Mouse (Mus musculus) left cerebral cortex, adult 18-20 months (tissue): Measurements from ENCODE around the gene Cc2d1a. TPM values are rescaled to one million over a fixed set of nuclear protein-coding genes. Genes with fewer than 3 reads are reported as not detected.

Experiments used
- DNase-seq, 2 experiments: peaks; one replicate each; pipeline ENCODE4 v3.0.0; 2021 to 2022; ENCODE audit warnings: low spot score in 2 of 2, mixed read lengths in 1 of 2
- microRNA-seq, 2 experiments: library from miRNA; unstranded; fragments of <30 nt; microRNA quantifications; one replicate each; pipeline ENCODE4 v1.2.0; 2021
- total RNA-seq, 2 experiments: library from RNA; stranded (reverse); gene quantifications; 2 replicates each; pipeline ENCODE4 v1.2.3; 2021

Gene Cc2d1a
- total RNA-seq, 2 experiments from 2014 or later = 47.1 to 55.6 TPM

GRCm38 (mm10) chr8:84105676-84106075 lies 42.1 kb downstream of the Cc2d1a start:
- DNase-seq = no peak

DNA sequence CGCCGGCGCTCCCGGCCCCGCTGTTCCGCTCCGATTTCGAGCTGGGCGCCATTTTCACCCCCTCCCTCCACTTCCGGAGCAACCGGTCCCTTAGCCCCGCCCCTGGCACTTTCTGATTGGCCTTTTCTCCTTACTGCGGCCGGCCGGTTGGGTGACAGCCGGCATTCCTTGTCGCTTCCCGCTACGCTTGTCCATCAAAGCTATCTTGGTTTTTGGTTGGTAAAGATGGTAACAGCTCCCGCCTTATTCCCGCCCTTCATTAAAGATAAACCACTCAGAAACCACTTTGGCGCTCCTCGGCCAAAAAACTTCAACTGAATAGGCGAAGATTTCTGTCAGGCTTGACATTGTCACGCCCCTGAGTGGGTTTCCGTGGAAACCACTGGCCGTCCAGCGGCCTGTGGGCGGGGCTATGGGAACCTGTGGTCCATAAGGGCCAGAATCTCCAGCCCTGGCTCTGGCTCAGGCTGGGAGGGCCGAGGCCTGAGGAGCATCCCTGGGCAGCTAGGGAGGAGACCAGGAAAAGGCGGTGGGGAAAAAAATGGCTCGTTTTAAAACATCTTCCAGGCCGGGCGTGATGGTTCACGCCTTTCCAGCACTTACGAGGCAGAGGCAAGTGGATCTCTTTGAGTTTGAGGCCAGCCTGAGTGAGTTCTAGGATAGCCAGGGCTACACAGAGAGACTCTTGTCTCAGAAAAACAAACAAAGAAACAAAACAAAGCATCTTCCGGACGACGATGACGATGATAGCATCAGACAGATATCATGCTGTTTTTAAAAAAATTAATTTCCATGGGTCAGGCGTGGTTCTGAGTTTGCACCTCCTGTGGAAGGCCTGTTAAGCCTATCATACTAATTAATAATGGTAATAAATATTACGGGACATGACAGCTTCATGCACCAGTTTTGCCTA lies 42.8 kb downstream of the Cc2d1a start, which contains the start of gene Dcaf15:
Gene Dcaf15, minus strand, starts transcription at position 72 of the 913 bp plus-strand sequence.
- DNase-seq = peak; percentile 98

- DNase-seq = peak in 1 of 2 experiments; percentile 44
Measured at GRCm38 (mm10) chr8:84104221-84104620, 43.5 kb downstream of the Cc2d1a start.

DNA sequence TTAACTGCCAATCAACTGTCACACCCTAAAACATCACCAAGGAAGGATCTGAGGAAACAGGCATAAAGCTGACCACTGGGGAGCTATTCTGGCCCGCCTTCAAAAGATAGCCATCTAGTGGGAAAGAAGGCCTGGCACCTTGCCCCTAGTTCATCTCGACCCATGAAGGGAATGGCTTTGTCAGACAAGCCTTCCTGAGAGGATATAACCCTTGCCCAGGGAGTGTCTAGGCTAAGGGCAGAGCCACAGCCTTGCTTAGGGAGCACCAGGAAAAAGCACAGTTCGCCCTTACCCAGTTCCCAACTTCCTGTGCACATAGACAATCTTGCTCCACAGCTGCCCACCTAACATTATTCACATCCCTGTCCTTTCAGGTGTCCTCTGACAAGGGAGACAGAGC lies 44.1 kb downstream of the Cc2d1a start:
- DNase-seq = no peak

- DNase-seq = no peak
Measured at GRCm38 (mm10) chr8:84101476-84102270, 46.1 kb downstream of the Cc2d1a start.

- no peak for DNase-seq
Measured at GRCm38 (mm10) chr8:84098376-84098775, 49.4 kb downstream of the Cc2d1a start.

- no peak for DNase-seq
Measured at GRCm38 (mm10) chr8:84096061-84096460, 51.7 kb downstream of the Cc2d1a start.

- DNase-seq = no peak
Measured at GRCm38 (mm10) chr8:84090585-84090984, 57.2 kb downstream of the Cc2d1a start.

DNA sequence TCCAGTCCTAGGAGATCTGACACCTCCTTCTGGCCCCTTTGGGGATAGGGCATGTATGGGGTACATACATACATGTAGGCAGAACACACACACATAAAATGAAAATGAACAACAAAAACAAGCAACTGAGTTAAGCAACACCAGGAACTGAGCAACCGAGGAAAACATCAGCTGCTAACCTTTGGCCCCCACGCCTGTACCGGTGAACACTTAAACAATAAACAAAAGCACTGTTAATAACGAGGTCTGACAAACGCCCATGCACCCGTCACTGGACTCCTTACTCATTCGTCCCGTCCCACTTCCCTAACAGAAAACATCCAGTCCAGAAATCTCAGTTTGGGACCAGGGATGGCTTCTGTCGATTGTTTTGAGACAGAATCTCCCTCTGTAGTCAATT lies 58.5 kb downstream of the Cc2d1a start:
- DNase-seq = no peak

- DNase-seq = peak in 1 of 2 experiments; percentile 49
Measured at GRCm38 (mm10) chr8:84087821-84088220, 59.9 kb downstream of the Cc2d1a start.

- DNase-seq = no peak
Measured at GRCm38 (mm10) chr8:84087156-84087555, 60.6 kb downstream of the Cc2d1a start.

DNA sequence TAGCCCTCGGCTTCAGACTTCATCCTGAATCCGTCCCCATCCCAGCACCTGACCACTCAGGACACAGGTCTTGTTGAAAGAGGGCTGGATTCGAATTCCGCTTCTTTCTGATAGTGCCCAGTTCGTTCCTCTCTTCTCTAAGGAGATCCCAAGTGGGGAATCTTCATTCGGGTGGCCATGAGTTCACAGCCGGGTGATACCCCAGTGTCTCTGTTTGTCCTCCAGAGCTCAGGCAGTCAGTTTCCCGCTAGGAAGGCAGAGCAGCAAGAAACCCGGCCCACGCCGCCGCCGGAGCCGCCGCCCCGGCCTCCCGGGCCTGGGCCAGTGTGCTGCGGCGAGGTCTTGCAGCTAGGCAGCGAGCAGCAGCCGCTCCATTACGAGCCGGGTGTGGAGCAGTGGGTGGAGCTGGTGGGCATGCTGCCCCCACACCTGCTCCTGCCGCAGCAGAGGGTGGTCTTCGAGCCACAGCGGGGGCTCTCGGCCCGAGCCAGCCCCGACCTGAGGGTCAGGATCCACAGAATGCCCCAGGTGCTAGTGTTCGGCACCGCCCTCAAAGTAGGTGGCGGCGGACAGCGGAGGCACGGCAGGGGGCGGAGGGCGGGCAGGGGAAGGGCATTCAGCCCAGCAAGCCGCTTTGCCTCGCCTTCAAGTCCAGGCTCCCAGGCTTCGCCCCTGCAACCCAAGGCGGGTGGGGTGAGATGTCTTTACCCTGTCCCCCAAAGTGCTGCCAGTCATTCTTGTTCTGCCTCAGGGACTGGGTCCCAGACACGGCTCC lies 63.2 kb downstream of the Cc2d1a start:
- DNase-seq = no peak

DNA sequence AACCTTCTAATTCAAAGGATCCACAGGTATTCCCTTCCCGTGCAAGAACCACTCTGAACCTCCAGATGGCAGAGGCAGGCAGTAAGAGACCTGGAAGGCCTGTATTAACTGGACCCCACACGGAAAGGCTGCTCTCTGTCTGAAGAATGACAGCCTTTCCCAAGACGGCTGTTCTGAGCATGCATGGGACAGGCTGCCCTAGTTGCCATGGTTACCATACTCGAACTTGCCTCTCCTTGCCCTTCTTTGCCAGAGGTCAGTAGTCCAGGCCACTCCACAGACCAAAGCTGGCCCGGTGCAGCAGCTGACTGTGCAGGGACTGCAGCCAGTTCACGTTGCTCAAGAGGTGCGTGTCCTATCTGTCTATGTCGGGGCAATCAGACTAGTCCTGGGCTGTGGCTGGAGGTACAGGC lies 63.9 kb downstream of the Cc2d1a start:
- no peak for DNase-seq

Small RNA genes within 50 kb of the gene (microRNA-seq; reads per million reads assigned to microRNA genes)
- gene Gm25110 (0 reads per million in 2 experiments), gene Mir181c (1,380 to 1,501 reads per million in 2 experiments), gene Mir181d (1,468 to 1,583 reads per million in 2 experiments), gene Mir709 (0 reads per million in 2 experiments)

Other genes starting within 250 kb of the Cc2d1a start
- 100 to 1,000 TPM; 348 to 367 TPM for gene Adgrl1, start 247.8 kb downstream of the Cc2d1a start, total RNA-seq
- under 1 TPM; 0.53 to 0.66 TPM for gene Gm10644, start 192.7 kb downstream of the Cc2d1a start, total RNA-seq
- under 1 TPM; 0.37 to 0.42 TPM for gene Asf1b, start 192.4 kb downstream of the Cc2d1a start, total RNA-seq
- 100 to 1,000 TPM; 259 to 269 TPM for gene Prkaca, start 174.9 kb downstream of the Cc2d1a start, total RNA-seq
- 10 to 100 TPM; 45.1 to 45.4 TPM for gene Samd1, start 150.3 kb downstream of the Cc2d1a start, total RNA-seq
- gene 1700067K01Rik, start 146.4 kb downstream of the Cc2d1a start, total RNA-seq = under 1 TPM; 0.42 to 0.53 TPM
- under 1 TPM in 1 of 2 experiments, not detected in 1; 0.61 TPM for gene 2210011C24Rik, start 135.8 kb downstream of the Cc2d1a start, total RNA-seq
- gene Palm3, start 126.5 kb downstream of the Cc2d1a start, total RNA-seq = 1 to 10 TPM; 1.8 to 2.7 TPM
- under 1 TPM; 0.30 to 0.52 TPM for gene Il27ra, start 105.3 kb downstream of the Cc2d1a start, total RNA-seq
- not detected for gene Rln3, start 102.9 kb downstream of the Cc2d1a start, total RNA-seq
- gene Gm10643, start 82.8 kb downstream of the Cc2d1a start, total RNA-seq = 1 to 10 TPM; 2.9 to 3.5 TPM
- gene Rfx1, start 81.1 kb downstream of the Cc2d1a start, total RNA-seq = 10 to 100 TPM; 23.1 to 25.3 TPM
- gene Dcaf15, start 43.2 kb downstream of the Cc2d1a start, total RNA-seq = 10 to 100 TPM; 17.7 to 18.2 TPM
- gene Podnl1, start 21.9 kb downstream of the Cc2d1a start, total RNA-seq = not detected
- gene 4930432K21Rik, start 89 bp upstream of the Cc2d1a start, total RNA-seq = 1 to 10 TPM; 2.0 to 3.1 TPM
- gene Nanos3, start 37.3 kb upstream of the Cc2d1a start, total RNA-seq = 1 to 10 TPM in 1 of 2 experiments, under 1 TPM in 1; 0.70 to 2.0 TPM
- 10 to 100 TPM; 16.8 to 19.1 TPM for gene Zswim4, start 89.1 kb upstream of the Cc2d1a start, total RNA-seq
- gene D8Ertd738e, start 101.8 kb upstream of the Cc2d1a start, total RNA-seq = 100 to 1,000 TPM; 136 to 146 TPM
- 10 to 100 TPM; 13.2 to 15.6 TPM for gene Mri1, start 109.4 kb upstream of the Cc2d1a start, total RNA-seq
- gene Ccdc130, start 122.4 kb upstream of the Cc2d1a start, total RNA-seq = 10 to 100 TPM; 21.0 to 23.5 TPM
- 100 to 1,000 TPM; 188 to 195 TPM for gene Cacna1a, start 240.5 kb upstream of the Cc2d1a start, total RNA-seq